Mouse (Mus musculus) heart, adult 2 months (tissue): Measurements from ENCODE around the gene Panx1. TPM values are rescaled to one million over a fixed set of nuclear protein-coding genes. Genes with fewer than 3 reads are reported as not detected.

Experiments
- DNase-seq, 2 experiments: peaks; one replicate each; pipeline ENCODE4 v3.0.0; 2021
- H3K27ac ChIP-seq: fragments of 200-600 bp; 2 replicates; pipeline ENCODE4 v1.8.1; 2022
- H3K27me3 ChIP-seq: fragments of 200-500 bp; 2 replicates; pipeline ENCODE4 v1.6.1; 2012; ENCODE audit warnings: mild to moderate bottlenecking, low read length, inconsistent platforms, mixed read lengths; ENCODE audit not compliant: control insufficient read depth, insufficient read depth
- H3K36me3 ChIP-seq: fragments of 200-500 bp; 2 replicates; pipeline ENCODE4 v1.6.1; 2012; ENCODE audit warnings: low read length, inconsistent platforms; ENCODE audit not compliant: control insufficient read depth, insufficient read depth
- H3K4me1 ChIP-seq: fragments of 200-500 bp; 2 replicates; pipeline ENCODE4 v1.6.1; 2011; ENCODE audit warnings: low read length; ENCODE audit not compliant: control insufficient read depth, insufficient read depth
- H3K4me3 ChIP-seq: fragments of 200-600 bp; 2 replicates; pipeline ENCODE4 v1.8.1; 2022
- H3K79me2 ChIP-seq: fragments of 200-500 bp; replicated peaks from 2 replicates; pipeline ENCODE4 v1.6.1; 2012; ENCODE audit warnings: mild to moderate bottlenecking, inconsistent platforms, low read length, moderate library complexity, mixed read lengths; ENCODE audit not compliant: control insufficient read depth, insufficient read depth
- H3K9ac ChIP-seq: fragments of 200-500 bp; 2 replicates; pipeline ENCODE4 v1.6.1; 2012; ENCODE audit warnings: low read depth, mild to moderate bottlenecking, control low read depth, inconsistent platforms, low read length, mixed read lengths
- CTCF ChIP-seq: fragments of 200-600 bp; IDR thresholded peaks from 2 replicates; pipeline ENCODE4 v1.8.1; 2022; ENCODE audit warnings: antibody characterized with exemption, mild to moderate bottlenecking, moderate library complexity
- EP300 ChIP-seq: fragments of 200-500 bp; IDR thresholded peaks from 2 replicates; pipeline ENCODE4 v1.6.1; 2011; ENCODE audit warnings: low read depth, low read length, control low read depth; ENCODE audit not compliant: insufficient read depth
- POLR2A ChIP-seq: fragments of 200-500 bp; IDR thresholded peaks from 2 replicates; pipeline ENCODE4 v1.6.1; 2011; ENCODE audit warnings: mild to moderate bottlenecking, low read depth, low read length, control low read depth; ENCODE audit not compliant: insufficient read depth
- WGBS: fragments of 180-500 bp; shearing (Covaris S2); methylation state at CpG from one replicate; pipeline ENCODE4 v1.1.7; 2018; 5-methylcytosine and 5-hydroxymethylcytosine counted together
- intact Hi-C: fragments of 180-260 bp; cut with DNase I; formaldehyde crosslinking; loops from one replicate; pipeline ENCODE4 v1.15.1; 2025
- polyA plus RNA-seq: library from polyadenylated mRNA; depleted of rRNA; stranded (reverse); fragments of >200 nt; gene quantifications from 2 replicates; pipeline ENCODE4 v1.2.3, GENCODE M21; 2012
- total RNA-seq, 2 experiments: library from RNA; stranded (reverse); gene quantifications; 2 replicates each; pipeline ENCODE4 v1.2.3; 2021

Gene Panx1
- total and polyA plus RNA-seq, 3 experiments: 3.8 to 6.0 (median 4.5) TPM

- H3K27me3 ChIP-seq: no peaks in the 10 kb centered on the region
- no peak overlapping the region for H3K9ac ChIP-seq
- no peaks in the 10 kb centered on the region for H3K36me3 ChIP-seq
- intact Hi-C loops: no loop called here
- H3K4me3 ChIP-seq: peak overlapping the region; percentile 84
- 41% methylated on average over 10 of the region's 10 CpGs for WGBS
- no peak overlapping the region for H3K27ac ChIP-seq
- H3K4me1 ChIP-seq: peaks cover 3% of the 10 kb centered on the region
- no peaks in the 10 kb centered on the region for H3K79me2 ChIP-seq
- no peak for DNase-seq
- TF ChIP-seq EP300: no peak
Observed at GRCm38 (mm10) chr9:15045740-15046139, 462 bp upstream of the Panx1 start.

- peak overlapping the region; percentile 77 for H3K27ac ChIP-seq
- H3K4me1 ChIP-seq: peaks cover 3% of the 10 kb centered on the region
- no peaks in the 10 kb centered on the region for H3K36me3 ChIP-seq
- H3K9ac ChIP-seq: peak overlapping the region; percentile 70
- no peaks in the 10 kb centered on the region for H3K79me2 ChIP-seq
- H3K4me3 ChIP-seq: peak overlapping the region; percentile 84
- DNase-seq: no peak
- WGBS: 2% methylated on average over 28 of the region's 28 CpGs
- TF ChIP-seq EP300 (no peak), CTCF (no peak), POLR2A (no peak)
- intact Hi-C loops: no loop called here
- no peaks in the 10 kb centered on the region for H3K27me3 ChIP-seq
Observed at GRCm38 (mm10) chr9:15044391-15045083, 741 bp downstream of the Panx1 start.

- H3K36me3 ChIP-seq: no peaks in the 10 kb centered on the region
- H3K9ac ChIP-seq: no peak overlapping the region
- H3K27ac ChIP-seq: no peak overlapping the region
- H3K4me1 ChIP-seq: peaks cover 3% of the 10 kb centered on the region
- H3K79me2 ChIP-seq: no peaks in the 10 kb centered on the region
- intact Hi-C loops: no loop called here
- no peaks in the 10 kb centered on the region for H3K27me3 ChIP-seq
- H3K4me3 ChIP-seq: no peak overlapping the region
- DNase-seq: no peak
- WGBS: 90% methylated on average over 11 of the region's 11 CpGs
- TF ChIP-seq EP300 (no peak), POLR2A (no peak), CTCF (no peak)
Observed at GRCm38 (mm10) chr9:15041556-15041955, 3.7 kb downstream of the Panx1 start.

- no peaks in the 10 kb centered on the region for H3K27me3 ChIP-seq
- H3K4me3 ChIP-seq: no peak overlapping the region
- H3K27ac ChIP-seq: no peak overlapping the region
- no peak for TF ChIP-seq EP300
- no peak for TF ChIP-seq POLR2A
- TF ChIP-seq CTCF: no peak
- H3K79me2 ChIP-seq: no peaks in the 10 kb centered on the region
- no peaks in the 10 kb centered on the region for H3K36me3 ChIP-seq
- WGBS: 40% methylated on average over 5 of the region's 5 CpGs
- DNase-seq: no peak
- no peak overlapping the region for H3K9ac ChIP-seq
- intact Hi-C loops: no loop called here
- H3K4me1 ChIP-seq: no peaks in the 10 kb centered on the region
Observed at GRCm38 (mm10) chr9:15039848-15040247, 5.4 kb downstream of the Panx1 start.

GRCm38 (mm10) chr9:15037704-15038103 lies 7.6 kb downstream of the Panx1 start:
- Histone ChIP-seq H3K27ac (no peak overlapping the region), H3K36me3 (no peaks in the 10 kb centered on the region), H3K27me3 (no peaks in the 10 kb centered on the region), H3K79me2 (no peaks in the 10 kb centered on the region), H3K4me3 (no peak overlapping the region), H3K9ac (no peak overlapping the region), H3K4me1 (peaks cover 2% of the 10 kb centered on the region; the same call in 1 of the 2 replicates)
- 75% methylated on average over 3 of the region's 3 CpGs for WGBS
- TF ChIP-seq EP300: no peak
- TF ChIP-seq POLR2A: no peak
- no peak for TF ChIP-seq CTCF
- no peak for DNase-seq
- intact Hi-C loops: no loop called here

GRCm38 (mm10) chr9:15037237-15037636 lies 8.0 kb downstream of the Panx1 start:
- no peak overlapping the region for H3K27ac ChIP-seq
- intact Hi-C loops: no loop called here
- H3K36me3 ChIP-seq: no peaks in the 10 kb centered on the region
- no peak for DNase-seq
- H3K27me3 ChIP-seq: no peaks in the 10 kb centered on the region
- no peak overlapping the region for H3K9ac ChIP-seq
- no peak overlapping the region for H3K4me3 ChIP-seq
- peaks cover 2% of the 10 kb centered on the region; the same call in 1 of the 2 replicates for H3K4me1 ChIP-seq
- H3K79me2 ChIP-seq: no peaks in the 10 kb centered on the region
- TF ChIP-seq EP300 (no peak), POLR2A (no peak), CTCF (no peak)
